Mouse (Mus musculus): ENCODE data around the gene Cmip.
"Not testable (repeated sequence)": the region's sequence is repeated elsewhere in the genome, so short reads cannot be mapped to it uniquely, and the experiment has no call there.

Gene Cmip

GRCm38 (mm10) chr8:117427816-117428215 is 171.0 kb downstream of the Cmip start:
- not testable (repeated sequence) for H3K27me3 ChIP-seq (ENCODE audit: control insufficient read depth, insufficient read depth, low read length, poor library complexity, severe bottlenecking); DNase-seq (ENCODE audit: low read depth, low spot score); H3K36me3 ChIP-seq (ENCODE audit: control insufficient read depth, insufficient read depth, low read length, poor library complexity, severe bottlenecking)

- Histone ChIP-seq H3K27me3 (ENCODE audit: control insufficient read depth, insufficient read depth, low read length, poor library complexity, severe bottlenecking) (no peaks in the 10 kb centered on the region), H3K36me3 (ENCODE audit: control insufficient read depth, insufficient read depth, low read length, poor library complexity, severe bottlenecking) (peaks cover 9% of the 10 kb centered on the region)
- no peak for DNase-seq (ENCODE audit: low read depth, low spot score)
Observed at GRCm38 (mm10) chr8:117428524-117429162, 171.8 kb downstream of the Cmip start.

- DNase-seq (ENCODE audit: low read depth, low spot score), result no peak
- Histone ChIP-seq H3K36me3 (ENCODE audit: control insufficient read depth, insufficient read depth, low read length, poor library complexity, severe bottlenecking) (peaks cover 11% of the 10 kb centered on the region; the same call in 1 of the 2 replicates), H3K27me3 (ENCODE audit: control insufficient read depth, insufficient read depth, low read length, poor library complexity, severe bottlenecking) (no peaks in the 10 kb centered on the region)
Observed at GRCm38 (mm10) chr8:117430624-117431023, 173.8 kb downstream of the Cmip start.

GRCm38 (mm10) chr8:117431554-117431953 is 174.7 kb downstream of the Cmip start:
- DNase-seq (ENCODE audit: low read depth, low spot score), result no peak
- Histone ChIP-seq H3K36me3 (ENCODE audit: control insufficient read depth, insufficient read depth, low read length, poor library complexity, severe bottlenecking) (peaks cover 17% of the 10 kb centered on the region; the same call in 1 of the 2 replicates), H3K27me3 (ENCODE audit: control insufficient read depth, insufficient read depth, low read length, poor library complexity, severe bottlenecking) (no peaks in the 10 kb centered on the region)

GRCm38 (mm10) chr8:117432111-117432510 is 175.2 kb downstream of the Cmip start:
- Histone ChIP-seq H3K36me3 (ENCODE audit: control insufficient read depth, insufficient read depth, low read length, poor library complexity, severe bottlenecking) (peaks cover 20% of the 10 kb centered on the region; the same call in 1 of the 2 replicates), H3K27me3 (ENCODE audit: control insufficient read depth, insufficient read depth, low read length, poor library complexity, severe bottlenecking) (no peaks in the 10 kb centered on the region)
- DNase-seq (ENCODE audit: low read depth, low spot score), result no peak

- peaks cover 26% of the 10 kb centered on the region for H3K36me3 ChIP-seq (ENCODE audit: control insufficient read depth, insufficient read depth, low read length, poor library complexity, severe bottlenecking)
- no peaks in the 10 kb centered on the region for H3K27me3 ChIP-seq (ENCODE audit: control insufficient read depth, insufficient read depth, low read length, poor library complexity, severe bottlenecking)
- no peak for DNase-seq (ENCODE audit: low read depth, low spot score)
Observed at GRCm38 (mm10) chr8:117433968-117434367, 177.1 kb downstream of the Cmip start.

- peaks cover 19% of the 10 kb centered on the region; the same call in 1 of the 2 replicates for H3K36me3 ChIP-seq (ENCODE audit: control insufficient read depth, insufficient read depth, low read length, poor library complexity, severe bottlenecking)
- H3K27me3 ChIP-seq (ENCODE audit: control insufficient read depth, insufficient read depth, low read length, poor library complexity, severe bottlenecking), result no peaks in the 10 kb centered on the region
- DNase-seq (ENCODE audit: low read depth, low spot score), result no peak
Observed at GRCm38 (mm10) chr8:117436786-117437185, 179.9 kb downstream of the Cmip start.

- DNase-seq (ENCODE audit: low read depth, low spot score), result no peak
- Histone ChIP-seq H3K27me3 (ENCODE audit: control insufficient read depth, insufficient read depth, low read length, poor library complexity, severe bottlenecking) (no peaks in the 10 kb centered on the region), H3K36me3 (ENCODE audit: control insufficient read depth, insufficient read depth, low read length, poor library complexity, severe bottlenecking) (peaks cover 19% of the 10 kb centered on the region; the same call in 1 of the 2 replicates)
Observed at GRCm38 (mm10) chr8:117437616-117438015, 180.8 kb downstream of the Cmip start.

- Histone ChIP-seq H3K27me3 (ENCODE audit: control insufficient read depth, insufficient read depth, low read length, poor library complexity, severe bottlenecking) (no peaks in the 10 kb centered on the region), H3K36me3 (ENCODE audit: control insufficient read depth, insufficient read depth, low read length, poor library complexity, severe bottlenecking) (peaks cover 16% of the 10 kb centered on the region; the same call in 1 of the 2 replicates)
- DNase-seq (ENCODE audit: low read depth, low spot score), result no peak
Observed at GRCm38 (mm10) chr8:117440317-117440716, 183.5 kb downstream of the Cmip start.

GRCm38 (mm10) chr8:117440759-117441158 is 183.9 kb downstream of the Cmip start:
- H3K27me3 ChIP-seq (ENCODE audit: control insufficient read depth, insufficient read depth, low read length, poor library complexity, severe bottlenecking), result no peaks in the 10 kb centered on the region

GRCm38 (mm10) chr8:117445507-117445906 is 188.6 kb downstream of the Cmip start:
- no peak for DNase-seq (ENCODE audit: low read depth, low spot score)
- no peaks in the 10 kb centered on the region for H3K27me3 ChIP-seq (ENCODE audit: control insufficient read depth, insufficient read depth, low read length, poor library complexity, severe bottlenecking)
- 0 out of 2 replicates have a peak, but pooled peaks cover 3% of the 10 kb centered on the region for H3K36me3 ChIP-seq (ENCODE audit: control insufficient read depth, insufficient read depth, low read length, poor library complexity, severe bottlenecking)

More at GRCm38 (mm10) chr8:117440759-117441158, 183.9 kb downstream of the Cmip start:
- H3K36me3 ChIP-seq (ENCODE audit: control insufficient read depth, insufficient read depth, low read length, poor library complexity, severe bottlenecking), result peaks cover 13% of the 10 kb centered on the region; the same call in 1 of the 2 replicates
- DNase-seq (ENCODE audit: low read depth, low spot score), result no peak

GRCm38 (mm10) chr8:117446344-117446997 is 189.6 kb downstream of the Cmip start:
- Histone ChIP-seq H3K27me3 (ENCODE audit: control insufficient read depth, insufficient read depth, low read length, poor library complexity, severe bottlenecking) (no peaks in the 10 kb centered on the region), H3K36me3 (ENCODE audit: control insufficient read depth, insufficient read depth, low read length, poor library complexity, severe bottlenecking) (0 out of 2 replicates have a peak, but pooled peaks cover 3% of the 10 kb centered on the region)
- DNase-seq (ENCODE audit: low read depth, low spot score), result no peak

- Histone ChIP-seq H3K36me3 (ENCODE audit: control insufficient read depth, insufficient read depth, low read length, poor library complexity, severe bottlenecking) (peaks cover 7% of the 10 kb centered on the region), H3K27me3 (ENCODE audit: control insufficient read depth, insufficient read depth, low read length, poor library complexity, severe bottlenecking) (no peaks in the 10 kb centered on the region)
- DNase-seq (ENCODE audit: low read depth, low spot score), result no peak
Observed at GRCm38 (mm10) chr8:117451072-117451471, 194.2 kb downstream of the Cmip start.

GRCm38 (mm10) chr8:117453974-117454373 is 197.1 kb downstream of the Cmip start:
- no peak for DNase-seq (ENCODE audit: low read depth, low spot score)
- no peaks in the 10 kb centered on the region for H3K27me3 ChIP-seq (ENCODE audit: control insufficient read depth, insufficient read depth, low read length, poor library complexity, severe bottlenecking)
- peaks cover 4% of the 10 kb centered on the region for H3K36me3 ChIP-seq (ENCODE audit: control insufficient read depth, insufficient read depth, low read length, poor library complexity, severe bottlenecking)

GRCm38 (mm10) chr8:117454516-117455116 is 197.8 kb downstream of the Cmip start:
- no peak for DNase-seq (ENCODE audit: low read depth, low spot score)
- H3K36me3 ChIP-seq (ENCODE audit: control insufficient read depth, insufficient read depth, low read length, poor library complexity, severe bottlenecking), result peaks cover 6% of the 10 kb centered on the region
- H3K27me3 ChIP-seq (ENCODE audit: control insufficient read depth, insufficient read depth, low read length, poor library complexity, severe bottlenecking), result no peaks in the 10 kb centered on the region

All from splenic B cell, adult 2 months (primary cell).